Mouse (Mus musculus) monocyte, adult 2 months (primary cell): Measurements from ENCODE around the gene C2cd2.

Experiments
- DNase-seq, 2 experiments: peaks; one replicate each; pipeline ENCODE4 v3.0.0; 2022; ENCODE audit warnings: low spot score in 2 of 2, low read depth in 1 of 2

C2cd2 gene

DNA sequence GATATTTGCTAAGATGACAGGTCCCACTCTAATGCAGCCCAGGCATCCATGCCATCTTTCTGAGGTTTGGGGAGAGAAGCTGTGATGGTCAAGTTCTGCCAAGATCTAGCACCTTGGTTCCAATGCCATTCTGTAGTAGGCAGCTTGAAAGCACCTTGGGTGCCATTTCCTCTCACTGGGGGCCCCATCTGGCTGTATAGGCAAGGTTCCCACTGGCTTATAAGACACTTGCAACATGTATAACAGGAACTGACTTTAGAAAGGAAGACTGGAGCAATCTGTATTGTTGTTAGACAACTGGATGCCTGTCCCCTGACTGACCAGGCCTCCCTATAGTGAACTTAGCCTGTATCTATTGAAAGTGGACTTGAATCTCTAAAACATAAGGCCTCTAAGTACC is 74.6 kb downstream of the C2cd2 start:
- DNase-seq = no peak

DNA sequence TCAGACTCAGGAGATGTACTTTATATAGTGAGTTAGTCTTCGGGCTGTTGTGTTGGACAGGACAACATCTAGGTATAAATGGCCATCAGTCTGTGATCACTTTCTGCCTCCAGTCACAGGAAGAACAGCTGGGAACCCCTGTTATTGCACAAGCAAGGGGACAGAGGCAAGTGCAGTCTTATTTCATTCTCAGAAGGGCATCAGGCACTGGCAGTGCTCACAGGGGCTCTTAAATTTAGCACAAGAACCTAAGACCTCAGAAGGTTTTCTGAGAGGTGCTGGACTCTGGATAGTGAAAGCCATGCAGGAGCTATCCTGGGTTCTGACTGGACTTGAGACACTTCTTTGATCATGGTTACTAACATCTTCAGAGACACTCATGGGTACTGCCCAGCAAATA is 78.7 kb downstream of the C2cd2 start:
- DNase-seq = no peak

DNA sequence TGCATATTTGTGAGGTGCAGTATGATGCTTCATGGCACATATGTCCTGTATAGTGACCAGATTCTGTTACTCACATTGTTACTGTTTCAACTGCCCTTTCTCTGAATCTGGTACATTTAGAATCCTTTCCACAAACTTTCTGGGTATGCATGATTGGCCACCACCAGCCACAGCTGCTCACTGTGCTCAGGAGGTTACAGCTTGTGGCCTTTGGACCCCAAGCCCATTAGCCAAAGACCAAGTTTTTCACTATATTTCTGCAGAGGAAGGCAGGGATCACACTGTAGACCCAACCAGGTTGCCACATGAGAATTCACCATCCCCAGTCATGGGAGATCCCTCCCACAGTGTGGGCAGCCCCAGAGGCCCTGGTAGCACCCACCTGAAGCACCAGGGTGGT is 79.5 kb downstream of the C2cd2 start:
- DNase-seq = no peak

DNA sequence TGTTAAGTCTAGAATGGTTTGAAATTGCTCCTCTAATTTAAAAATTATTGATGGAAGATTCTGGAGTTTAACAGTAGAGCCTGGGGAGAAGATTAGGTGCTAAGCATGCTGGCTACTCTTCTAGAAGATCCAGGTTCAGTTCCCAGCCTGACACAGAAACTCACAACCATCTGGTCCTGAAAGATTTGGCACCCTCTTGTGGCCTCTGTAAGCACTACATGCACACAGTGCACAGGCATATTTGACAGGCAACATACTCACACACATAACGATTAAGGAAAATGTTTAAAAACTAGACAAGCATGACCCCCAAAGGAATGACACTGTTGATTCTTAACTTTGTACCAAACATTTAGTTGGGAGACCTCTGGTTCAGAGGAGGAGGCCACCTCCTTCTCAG is 83.3 kb downstream of the C2cd2 start:
- peak; percentile 7 to 9 for DNase-seq

DNA sequence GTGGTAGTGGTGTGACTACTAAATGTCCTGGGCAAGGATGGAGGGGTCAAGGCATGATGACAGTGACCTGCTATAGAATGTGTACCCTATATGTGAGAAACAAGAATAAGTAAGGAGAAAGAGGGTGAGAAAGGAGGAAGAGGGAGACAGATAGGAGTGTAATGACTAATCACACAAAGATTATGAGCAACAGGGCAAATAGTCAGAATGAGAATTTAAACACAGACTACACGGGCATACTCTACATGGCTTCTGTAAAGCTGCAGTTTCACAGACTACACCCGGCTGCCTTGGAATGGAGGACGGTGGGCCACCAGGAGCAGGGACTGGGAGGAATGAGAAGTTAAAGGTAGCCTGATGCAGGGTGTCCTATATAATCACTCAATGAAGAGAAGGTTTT is 84.9 kb downstream of the C2cd2 start:
- DNase-seq = no peak

DNA sequence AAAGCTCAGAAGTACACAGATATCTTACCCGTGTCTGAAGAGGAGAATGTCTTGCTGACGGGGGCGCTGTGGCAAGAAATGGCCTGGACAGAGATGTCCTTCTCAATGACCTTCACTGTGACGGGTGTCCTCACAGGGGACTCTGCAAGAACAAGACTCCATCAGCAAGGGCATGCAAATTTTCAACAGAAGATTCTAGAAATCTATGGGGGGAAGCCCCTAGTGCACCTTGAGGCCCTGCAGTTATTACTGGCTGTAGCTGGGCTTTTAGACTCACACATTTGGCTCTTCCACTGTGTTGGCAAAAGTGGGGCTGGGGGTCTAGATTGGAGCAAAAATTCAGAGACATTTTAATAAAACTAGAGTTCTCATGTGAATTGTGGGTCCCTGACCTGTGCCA is 87.3 kb downstream of the C2cd2 start:
- DNase-seq = no peak

DNA sequence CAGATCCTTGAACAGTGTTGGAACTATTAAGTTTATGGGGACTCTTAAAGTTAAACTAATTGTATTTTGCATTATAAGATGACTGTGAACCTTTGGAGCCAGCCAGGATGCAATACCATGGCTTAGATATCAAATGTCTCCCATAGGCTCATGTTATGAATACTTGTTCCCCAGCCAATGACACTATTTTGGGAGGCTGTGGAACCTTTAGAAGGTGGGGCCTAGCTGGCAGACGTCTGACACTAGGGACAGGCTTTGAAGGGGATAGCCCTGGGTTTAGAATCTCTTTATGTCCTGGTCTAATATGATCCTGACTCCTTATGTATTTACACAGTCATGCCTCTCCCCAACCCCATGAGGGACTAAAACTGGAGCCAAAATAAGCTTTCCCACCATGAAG is 88.0 kb downstream of the C2cd2 start:
- DNase-seq = no peak

DNA sequence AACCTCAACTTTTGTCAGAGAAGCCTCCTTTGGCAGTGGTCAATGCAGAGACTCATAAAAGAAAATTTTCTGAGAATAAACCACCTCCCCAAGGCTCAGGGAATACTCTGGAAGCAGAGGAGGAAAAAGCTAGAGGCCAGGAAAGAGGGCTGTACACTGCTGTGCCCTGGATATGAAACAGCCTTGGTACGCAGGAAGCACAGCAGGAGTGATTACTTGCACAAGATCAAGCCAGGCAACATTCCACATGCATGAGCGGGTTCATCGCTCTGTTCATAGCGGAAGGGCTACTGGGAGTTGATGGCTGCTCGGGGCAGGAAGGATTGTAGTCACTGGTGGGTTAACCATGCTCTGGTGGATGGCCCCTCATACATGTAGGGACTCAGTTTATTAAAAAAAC is 89.7 kb downstream of the C2cd2 start:
- no peak for DNase-seq

DNA sequence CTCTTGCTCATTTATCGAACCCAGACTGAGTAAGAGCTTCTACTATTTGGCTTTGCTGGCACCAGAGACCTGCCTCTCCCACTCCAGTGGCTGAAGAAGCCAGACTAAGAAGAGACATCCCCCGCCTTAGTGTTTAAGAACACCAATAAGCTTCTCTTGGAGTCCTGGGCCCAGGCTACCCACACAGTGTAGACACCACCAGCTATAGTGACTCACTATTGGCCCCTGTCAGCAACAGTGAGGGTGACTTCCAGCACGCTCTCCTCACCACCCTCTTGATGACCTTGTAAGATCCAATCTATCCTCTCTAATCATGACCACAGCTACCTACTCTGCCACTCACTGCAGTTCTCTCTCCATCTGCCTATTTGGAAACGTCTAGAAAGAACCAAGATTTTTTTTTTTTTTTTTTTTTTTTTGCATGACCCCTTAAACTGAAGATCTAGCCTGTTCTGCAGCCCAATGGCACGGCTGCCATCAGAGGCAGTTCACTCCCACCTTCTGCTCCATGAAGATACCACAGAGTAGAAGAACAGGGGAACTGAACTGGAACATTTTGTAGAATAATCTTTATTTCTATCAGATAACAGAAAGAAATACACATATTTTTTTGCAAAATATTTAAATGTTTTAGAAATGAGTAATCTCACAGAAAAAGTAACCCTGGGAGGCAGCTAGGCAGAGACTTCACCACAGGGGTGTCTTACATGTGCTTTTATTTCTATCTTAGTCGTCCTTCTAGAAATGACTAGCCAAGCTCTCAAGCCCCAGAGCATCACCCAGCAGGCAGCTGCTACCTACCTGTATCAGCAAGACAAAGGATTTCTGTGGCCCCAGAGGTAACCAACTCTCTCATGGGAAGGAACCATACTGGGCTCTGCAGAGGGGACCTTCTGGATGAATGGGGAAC is 93.0 kb downstream of the C2cd2 start:
- no peak for DNase-seq

DNA sequence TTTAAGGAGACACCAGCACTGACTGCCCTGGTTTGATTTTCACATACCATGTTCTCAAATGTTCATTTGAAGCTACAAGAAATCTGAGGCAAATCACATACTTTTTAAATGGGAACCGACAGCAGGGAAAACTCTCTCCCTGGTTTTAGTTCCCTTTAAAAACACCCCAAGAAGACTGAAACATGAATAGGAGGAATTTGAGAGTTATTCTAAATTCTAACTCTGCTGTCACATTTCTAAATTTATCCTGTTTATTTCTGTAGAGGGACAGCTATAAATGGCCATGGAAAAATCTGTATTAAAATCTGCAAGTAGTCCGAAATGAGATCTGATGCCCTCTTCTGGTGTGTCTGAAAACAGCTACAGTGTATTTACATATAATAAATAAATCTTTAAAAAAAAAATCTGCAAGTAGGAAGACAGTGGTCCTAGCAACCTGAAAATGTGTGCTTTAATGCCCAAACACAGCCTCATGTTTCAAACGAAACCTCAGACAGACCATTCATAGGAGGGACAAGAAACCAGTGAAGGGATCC is 98.4 kb downstream of the C2cd2 start:
- DNase-seq = no peak

DNA sequence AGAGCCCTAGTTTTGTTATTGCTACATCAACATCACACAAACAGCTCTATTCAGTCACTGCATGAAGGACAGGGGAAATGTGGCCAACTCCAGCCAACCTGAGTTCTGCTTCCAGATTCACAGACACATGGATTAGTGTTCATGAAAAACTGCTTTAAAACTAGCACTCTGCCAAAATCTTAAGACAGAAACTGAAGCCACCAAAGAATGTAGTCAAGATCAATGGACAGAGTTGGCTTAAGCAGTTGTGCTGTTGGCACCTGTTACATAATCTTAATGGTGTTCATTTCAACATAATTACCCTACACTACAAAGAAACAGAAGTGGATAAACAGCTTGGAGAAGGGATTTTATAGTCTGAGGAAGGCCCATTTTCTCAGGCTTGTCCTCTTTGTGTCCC is 106.3 kb downstream of the C2cd2 start:
- no peak for DNase-seq

DNA sequence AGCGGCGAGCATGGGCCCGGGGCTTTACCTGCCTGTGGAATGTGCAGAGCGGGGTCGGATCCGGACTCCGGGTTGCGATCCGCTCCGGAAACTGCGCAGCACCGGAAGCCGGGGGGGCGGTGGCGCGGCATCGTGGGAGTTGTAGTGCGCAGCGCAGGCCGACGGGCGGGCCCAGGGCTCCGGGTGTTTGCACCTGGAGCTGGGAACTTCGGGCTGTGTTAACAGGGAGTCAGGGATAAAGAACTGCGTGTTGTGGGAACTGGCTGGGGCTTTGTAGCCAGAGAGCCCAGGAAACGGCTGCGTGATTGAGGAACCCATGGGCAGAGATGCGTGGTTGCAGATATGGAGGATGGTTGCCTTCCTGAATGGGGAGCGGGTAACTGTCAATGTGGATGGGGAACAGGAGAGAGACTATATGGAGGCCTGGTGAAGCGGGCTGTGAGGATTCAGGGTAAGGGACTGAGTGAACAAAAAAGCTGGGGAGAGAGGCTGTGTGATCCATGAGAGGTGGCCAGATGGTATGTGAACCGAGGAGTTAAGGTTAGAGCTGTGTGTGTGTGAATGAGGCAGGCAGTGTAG is 110.6 kb downstream of the C2cd2 start, which contains the start of gene Prdm15:
TSS of gene Prdm15 (minus strand) at position 110 of the 579 bp plus-strand sequence.
- DNase-seq = peak; percentile 31 to 67

DNA sequence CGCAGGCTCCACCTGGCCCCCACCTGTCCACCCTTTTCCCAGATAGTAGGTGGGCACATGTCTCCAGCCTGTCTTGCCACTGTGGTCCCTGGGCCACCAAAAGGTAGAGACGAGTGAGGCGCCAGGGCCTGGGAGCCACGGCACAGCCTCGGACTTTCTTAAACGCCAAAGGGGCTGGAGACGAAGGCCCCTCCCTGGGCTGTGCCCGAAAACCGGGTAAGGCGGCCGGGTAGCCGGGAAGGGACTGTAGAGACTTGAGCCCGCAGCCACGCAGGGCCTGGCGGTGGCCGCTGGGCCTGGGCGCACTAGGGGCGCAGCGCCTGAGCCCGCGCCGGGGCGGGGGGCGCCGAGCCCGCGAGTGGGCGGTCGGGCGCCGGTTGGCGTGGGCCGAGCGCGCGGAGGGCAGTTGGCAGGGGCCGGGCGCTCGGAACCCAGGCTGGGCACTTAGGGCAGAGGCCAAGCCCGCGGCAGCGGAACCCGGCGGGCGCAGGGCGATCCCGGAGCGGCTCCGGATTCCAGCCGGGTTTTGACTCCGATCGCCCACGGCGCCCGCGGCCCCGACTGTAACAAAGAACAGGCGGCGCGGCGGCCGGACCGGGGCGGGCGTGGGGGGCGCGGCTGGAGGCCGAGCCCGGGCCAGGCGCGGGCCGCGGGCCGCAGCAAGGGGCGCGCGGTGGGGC is 111.2 kb downstream of the C2cd2 start:
- peak; percentile 66 to 81 for DNase-seq

DNA sequence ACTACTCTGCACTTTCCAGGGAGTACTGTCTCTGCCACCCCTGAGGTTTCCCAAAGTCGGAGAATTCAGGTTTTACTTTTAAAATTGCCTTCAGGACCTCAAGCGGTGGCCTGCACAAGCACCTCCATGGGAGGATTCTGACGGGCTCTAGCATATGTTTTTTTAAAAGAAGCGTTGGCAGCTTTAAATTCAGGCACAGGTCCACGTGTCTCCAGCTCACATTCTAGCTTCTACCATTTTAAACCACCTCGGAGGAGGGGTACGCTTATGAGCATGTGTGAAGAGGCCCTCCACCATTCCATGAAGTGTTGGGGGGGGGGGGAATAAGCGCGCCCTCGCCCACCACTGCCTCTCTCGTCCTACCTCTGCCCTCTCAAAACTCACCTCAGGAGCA is 111.7 kb downstream of the C2cd2 start:
- DNase-seq = no peak

DNA sequence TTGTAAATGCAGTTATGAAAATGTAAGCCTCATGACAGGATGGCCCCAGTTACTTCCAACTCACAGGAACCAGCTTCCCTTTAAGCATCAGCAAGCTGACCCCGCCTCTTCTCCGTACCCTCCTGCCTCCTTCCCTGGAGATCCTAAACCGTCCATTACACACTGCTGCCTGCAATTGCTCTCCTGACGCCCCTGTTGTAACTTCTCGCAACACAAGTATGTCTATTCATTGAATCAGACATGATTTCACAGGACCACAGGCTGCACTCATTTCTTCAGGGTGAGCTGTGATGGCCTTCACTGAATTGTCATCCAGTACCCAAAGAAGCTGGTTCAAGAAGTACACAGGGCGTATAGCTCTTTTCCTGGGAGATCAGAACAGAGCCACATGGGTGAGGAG is 113.6 kb downstream of the C2cd2 start:
- no peak for DNase-seq

DNA sequence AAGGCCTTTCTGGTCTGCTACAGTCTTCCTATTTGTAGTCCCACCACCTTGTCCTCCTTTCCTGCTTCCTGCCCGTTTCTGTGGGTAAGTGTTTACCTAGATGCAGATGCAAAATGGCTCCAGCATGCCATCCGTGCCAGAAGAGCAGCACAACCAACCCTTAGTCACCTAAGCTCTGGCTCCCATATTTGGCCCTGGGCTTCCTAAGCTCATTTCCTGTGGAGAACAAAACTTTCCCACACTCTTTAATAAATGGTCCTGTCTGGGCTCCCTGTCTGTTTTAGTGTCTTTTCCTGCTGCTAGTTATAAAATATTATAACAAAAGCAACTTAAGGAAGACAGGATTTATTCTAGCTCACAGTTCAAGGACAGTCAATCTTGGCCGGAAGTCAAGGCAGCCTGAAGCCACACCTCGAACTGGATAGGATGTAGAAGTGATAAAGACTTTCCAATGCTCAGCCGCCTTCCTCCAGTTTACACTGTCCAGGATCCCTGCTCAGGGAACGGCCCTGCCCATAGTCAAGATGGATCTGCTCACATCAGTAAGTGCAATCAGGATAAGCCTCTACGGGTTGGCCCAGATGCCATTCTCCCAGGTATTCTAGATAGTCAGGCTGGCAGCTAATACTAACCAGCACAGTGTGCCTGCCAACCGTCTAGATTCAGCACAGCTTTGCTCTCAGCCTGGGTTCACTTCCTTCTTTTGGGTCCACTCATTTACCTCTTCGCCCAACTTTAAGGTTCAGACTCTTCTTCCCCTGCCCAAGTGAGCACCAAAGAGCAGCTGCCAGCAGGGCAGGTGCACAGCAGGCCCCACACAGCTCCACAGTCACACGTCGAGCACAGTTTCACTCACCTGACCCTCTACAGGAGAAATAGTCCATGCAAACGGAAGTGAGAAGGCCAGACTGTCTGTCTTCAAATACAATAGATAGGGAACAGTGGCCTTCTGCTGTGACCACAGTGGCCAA is 117.1 kb downstream of the C2cd2 start:
- DNase-seq = no peak

DNA sequence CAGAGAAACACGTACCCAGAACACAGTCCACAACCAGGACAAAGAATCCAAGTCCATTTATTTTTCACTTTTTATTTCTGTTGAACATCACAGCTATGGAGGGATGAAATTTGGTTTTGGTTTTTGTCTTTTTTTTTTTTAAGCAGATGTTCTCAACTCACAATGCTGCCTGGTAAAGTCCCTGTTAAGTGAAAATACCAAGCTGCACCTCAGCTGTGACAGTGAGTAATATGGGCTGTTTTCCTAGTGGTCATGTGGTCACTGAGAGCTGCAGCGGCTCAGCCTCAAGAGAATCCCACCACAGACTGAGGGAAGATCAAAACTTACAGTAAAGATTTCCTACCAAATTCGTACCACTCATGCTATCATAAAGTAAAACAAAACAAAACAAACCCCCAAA is 130.2 kb downstream of the C2cd2 start:
- no peak for DNase-seq

DNA sequence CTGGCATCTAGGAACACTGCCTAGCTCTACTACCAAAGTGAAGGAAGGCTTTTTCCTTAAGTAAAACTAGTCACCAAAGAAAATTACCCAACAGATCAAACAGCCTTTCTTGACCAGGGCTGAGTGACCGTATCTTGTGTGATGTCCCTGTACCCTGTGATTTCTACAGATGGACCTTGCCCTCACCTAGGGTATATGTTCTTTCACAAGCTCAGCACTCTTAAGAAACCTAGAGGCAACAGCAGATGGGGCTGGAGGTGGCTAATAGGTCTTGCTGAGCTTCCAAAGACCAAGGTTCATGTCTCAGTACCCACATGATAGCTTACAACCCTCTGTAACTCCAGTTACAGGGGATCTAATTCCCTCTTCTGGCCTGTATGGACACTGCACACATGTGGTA is 134.2 kb downstream of the C2cd2 start:
- DNase-seq = no peak

DNA sequence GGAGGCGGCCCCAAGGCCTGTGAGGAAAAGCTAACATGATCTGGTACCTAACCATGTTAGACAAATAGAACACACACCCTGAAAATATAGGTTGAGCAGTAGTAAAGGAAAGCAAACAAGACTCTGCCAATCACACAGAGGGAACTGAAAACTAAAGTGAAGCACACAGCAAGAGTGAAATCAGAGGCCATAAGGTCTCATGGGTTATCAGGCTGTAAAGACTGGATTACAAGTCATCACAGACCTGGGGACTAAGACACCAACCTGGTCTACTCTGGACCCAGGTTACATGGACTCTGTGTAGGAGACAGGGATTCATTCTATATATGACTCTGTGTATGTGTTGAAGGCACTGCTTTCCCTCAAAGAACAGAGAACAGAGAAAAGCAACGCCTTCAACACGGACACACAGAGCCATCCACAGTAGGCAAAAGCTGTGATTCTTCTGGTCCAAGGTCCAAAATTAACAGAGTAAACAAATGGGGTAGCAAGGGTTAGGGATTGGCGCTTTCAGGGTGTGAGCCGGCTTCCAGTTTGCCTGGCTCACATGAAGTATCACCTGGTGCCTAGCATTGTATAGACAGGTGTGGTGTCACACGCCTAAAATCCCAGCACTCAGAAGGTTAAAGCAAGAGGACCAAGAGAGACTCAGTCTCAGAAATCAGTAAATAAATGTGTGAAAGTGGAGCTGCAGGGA is 138.9 kb downstream of the C2cd2 start:
- DNase-seq = no peak

DNA sequence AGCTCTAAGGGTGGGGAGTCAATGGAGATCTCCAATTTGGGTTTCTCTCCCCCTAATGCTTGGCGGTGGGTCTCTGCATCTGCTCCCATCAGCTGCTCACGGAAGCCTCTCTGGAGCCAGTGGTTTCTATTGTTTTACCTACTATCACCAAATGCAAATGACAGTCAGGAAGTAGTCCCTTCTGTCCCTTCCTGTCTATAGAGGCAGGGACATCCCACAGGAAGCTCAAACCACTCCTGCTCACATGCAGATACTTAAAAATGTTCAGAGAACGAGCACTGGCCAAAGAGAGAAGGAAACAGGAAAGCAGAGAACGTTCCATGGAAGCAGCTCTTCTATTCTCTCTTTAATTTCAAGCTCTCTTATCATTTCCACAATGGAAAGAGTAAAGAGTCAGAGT is 142.9 kb downstream of the C2cd2 start:
- DNase-seq = no peak
